Comparison of ENCODE assay signal across 23 mouse cellular contexts in genomic region chr3:95953522-95953921, GRCm38 (mm10). TPM values are rescaled to one million over a fixed set of nuclear protein-coding genes. Genes with fewer than 3 reads are reported as not detected.
DNase-seq lines count a peak whose midpoint lies in the region; ATAC-seq and TF ChIP-seq lines count a peak whose summit lies in the region.
"Had no signal": no experiment of that assay in that cellular context is flagged by ENCODE, and none has a peak within 500 bp of the region (broad histone marks: within the 10 kb centered on the region; RNA-seq: fewer than 3 reads in every experiment).

No protein-coding gene starts in this region.

- H3K9me3 ChIP-seq in forebrain, embryonic 11.5 days (ENCODE audit: control insufficient read depth, low read length) = no peaks in the 10 kb centered on the region; the same call in 1 of the 2 replicates
- H3K9me3 ChIP-seq in forebrain, embryonic 16.5 days (ENCODE audit: control insufficient read depth, low read length) = peaks cover 2% of the 10 kb centered on the region; the same call in 1 of the 2 replicates
- no peaks in the 10 kb centered on the region for H3K9me3 ChIP-seq in hindbrain, postnatal 0 days (ENCODE audit: low read length)
- H3K9me3 ChIP-seq: embryonic facial prominence, embryonic 15.5 days; lung, embryonic 15.5 days; neural tube, embryonic 12.5 days; stomach, embryonic 15.5 days had no signal

- H3K36me3 ChIP-seq in forebrain, embryonic 11.5 days (ENCODE audit: control insufficient read depth, insufficient read depth, low read length) = no peaks in the 10 kb centered on the region; the same call in 1 of the 2 replicates
- no peaks in the 10 kb centered on the region for H3K36me3 ChIP-seq in forebrain, embryonic 16.5 days (ENCODE audit: control insufficient read depth, insufficient read depth)
- H3K36me3 ChIP-seq in hindbrain, postnatal 0 days (ENCODE audit: insufficient read depth, low read length) = no peaks in the 10 kb centered on the region
- H3K36me3 ChIP-seq: lung, embryonic 15.5 days; neural tube, embryonic 12.5 days; stomach, embryonic 15.5 days had no signal

- peak overlapping the region; percentile 55 for H3K27ac ChIP-seq in forebrain, embryonic 11.5 days (ENCODE audit: low read depth, low read length)
- H3K27ac ChIP-seq in forebrain, embryonic 16.5 days (ENCODE audit: low read length) = peak overlapping the region; percentile 31
- peak overlapping the region; percentile 32; the same call in 1 of the 2 replicates for H3K27ac ChIP-seq in hindbrain, postnatal 0 days
- H3K27ac ChIP-seq: embryonic facial prominence, embryonic 15.5 days; lung, embryonic 15.5 days; neural tube, embryonic 12.5 days; stomach, embryonic 15.5 days had no signal

- no peak for TF ChIP-seq CTCF in hindbrain, postnatal 0 days (IDR thresholded peaks at IDR 0.05; ENCODE audit: low read depth)

- no peak overlapping the region for H3K4me2 ChIP-seq in forebrain, embryonic 11.5 days (ENCODE audit: low read depth, low read length, severe bottlenecking)
- H3K4me2 ChIP-seq in forebrain, embryonic 16.5 days (ENCODE audit: low read length) = no peak overlapping the region
- H3K4me2 ChIP-seq in hindbrain, postnatal 0 days (ENCODE audit: low read depth, low read length) = no peak overlapping the region
- H3K4me2 ChIP-seq: embryonic facial prominence, embryonic 15.5 days; liver, embryonic 11.5 days; lung, embryonic 15.5 days; neural tube, embryonic 12.5 days; stomach, embryonic 15.5 days had no signal

- H3K9ac ChIP-seq in forebrain, embryonic 11.5 days (ENCODE audit: low read length) = no peak overlapping the region
- no peak overlapping the region for H3K9ac ChIP-seq in forebrain, embryonic 16.5 days (replicated peaks; ENCODE audit: low read depth, low read length)
- H3K9ac ChIP-seq in hindbrain, postnatal 0 days (replicated peaks; ENCODE audit: low read length) = no peak overlapping the region
- H3K9ac ChIP-seq: embryonic facial prominence, embryonic 15.5 days; lung, embryonic 15.5 days; neural tube, embryonic 12.5 days; stomach, embryonic 15.5 days had no signal

- intact Hi-C loops in left cerebral cortex, postnatal 4 days (cut with DNase I) = no loop called here

- ATAC-seq in forebrain, embryonic 11.5 days (replicated peaks; ENCODE audit: low FRiP score) = no peak
- no peak for ATAC-seq in forebrain, embryonic 16.5 days
- no peak for ATAC-seq in hindbrain, postnatal 0 days
- ATAC-seq: CD4-positive, CD25-positive, alpha-beta regulatory T cell, adult 4 months had no signal

- H3K4me3 ChIP-seq in forebrain, embryonic 11.5 days (ENCODE audit: low read depth, low read length) = no peak overlapping the region
- H3K4me3 ChIP-seq in forebrain, embryonic 16.5 days (replicated peaks; ENCODE audit: low read length) = no peak overlapping the region
- H3K4me3 ChIP-seq in hindbrain, postnatal 0 days (ENCODE audit: low read length) = no peak overlapping the region
- H3K4me3 ChIP-seq: embryonic facial prominence, embryonic 15.5 days; lung, embryonic 15.5 days; neural tube, embryonic 12.5 days; stomach, embryonic 15.5 days had no signal

- WGBS in forebrain, embryonic 11.5 days = 65% methylated on average over 3 of the region's 3 CpGs
- 60% methylated on average over 3 of the region's 3 CpGs for WGBS in forebrain, embryonic 16.5 days
- WGBS in hindbrain, postnatal 0 days = 45% methylated on average over 3 of the region's 3 CpGs

- peaks cover 6% of the 10 kb centered on the region; the same call in 1 of the 2 replicates for H3K4me1 ChIP-seq in forebrain, embryonic 11.5 days (replicated peaks; ENCODE audit: control insufficient read depth, insufficient read depth, low read length)
- H3K4me1 ChIP-seq in forebrain, embryonic 16.5 days (replicated peaks; ENCODE audit: control insufficient read depth, insufficient read depth, low read length) = peaks cover 15% of the 10 kb centered on the region
- H3K4me1 ChIP-seq in hindbrain, postnatal 0 days (ENCODE audit: insufficient read depth, low read length) = no peaks in the 10 kb centered on the region
- H3K4me1 ChIP-seq: neural tube, embryonic 12.5 days; stomach, embryonic 15.5 days had no signal

- H3K27me3 ChIP-seq in forebrain, embryonic 11.5 days (ENCODE audit: control insufficient read depth, insufficient read depth, low read length) = no peaks in the 10 kb centered on the region
- no peaks in the 10 kb centered on the region for H3K27me3 ChIP-seq in forebrain, embryonic 16.5 days (replicated peaks; ENCODE audit: control insufficient read depth, insufficient read depth, low read length)
- H3K27me3 ChIP-seq in hindbrain, postnatal 0 days (ENCODE audit: insufficient read depth, low read length) = no peaks in the 10 kb centered on the region
- H3K27me3 ChIP-seq: embryonic facial prominence, embryonic 15.5 days; lung, embryonic 15.5 days; neural tube, embryonic 12.5 days; stomach, embryonic 15.5 days had no signal

- DNase-seq in left cerebral cortex, postnatal 4 days = peak; percentile 13
- DNase-seq in left cerebral cortex, adult 9 months (ENCODE audit: low spot score in 2 of 2) = no peak
- no peak for DNase-seq in forebrain, embryonic 11.5 days (ENCODE audit: low spot score)
- DNase-seq in hindbrain, postnatal 0 days (ENCODE audit: low spot score) = no peak
- no peak for DNase-seq in spleen, adult 12 weeks (ENCODE audit: low spot score)
- DNase-seq in Muller cell, postnatal 12 days (ENCODE audit: inconsistent ontology term) = no peak
- no peak for DNase-seq in kidney, adult 18-20 months
- DNase-seq: adrenal gland, postnatal 14 days; cerebellum, adult 8-10 months; gastrocnemius, postnatal 14 days; heart, postnatal 36 days; kidney, adult 11 months; kidney, postnatal 14 days; spleen, adult 18-20 months; thymus, postnatal 14 days had no signal

RNA-seq across cellular contexts. Expression of gene Anp32e, which starts 24.5 kb away (rescaled TPM):
- total RNA-seq in left cerebral cortex, postnatal 4 days (2021) = 10 to 100 TPM; 90.4 to 98.0 TPM
- 157 and 167 TPM in 2 replicates for polyA plus RNA-seq in forebrain, embryonic 11.5 days (2014; fragmentation: Nextera tagmentation; extraction: Ambion mirVana)
- polyA plus RNA-seq in forebrain, embryonic 16.5 days (2015; fragmentation: Nextera tagmentation; extraction: Ambion mirVana) = 185 and 205 TPM in 2 replicates
- total RNA-seq in hindbrain, postnatal 0 days (2014; rRNA removed) = 26.2 and 27.5 TPM in 2 replicates
- polyA plus RNA-seq in hindbrain, postnatal 0 days (2015; fragmentation: Nextera tagmentation; extraction: Ambion mirVana) = 127 and 128 TPM in 2 replicates

RNA-seq across cellular contexts. Expression of gene Plekho1, which starts 42.3 kb away (rescaled TPM):
- 10 to 100 TPM; 83.3 to 89.3 TPM for total RNA-seq in left cerebral cortex, postnatal 4 days (2021)
- polyA plus RNA-seq in forebrain, embryonic 11.5 days (2014; fragmentation: Nextera tagmentation; extraction: Ambion mirVana) = 82.5 and 85.6 TPM in 2 replicates
- polyA plus RNA-seq in forebrain, embryonic 16.5 days (2015; fragmentation: Nextera tagmentation; extraction: Ambion mirVana) = 71.4 and 74.9 TPM in 2 replicates
- 45.5 and 57.8 TPM in 2 replicates for total RNA-seq in hindbrain, postnatal 0 days (2014; rRNA removed)
- 37.9 and 39.0 TPM in 2 replicates for polyA plus RNA-seq in hindbrain, postnatal 0 days (2015; fragmentation: Nextera tagmentation; extraction: Ambion mirVana)

RNA-seq across cellular contexts. Expression of gene Car14, which starts 49.0 kb away (rescaled TPM):
- total RNA-seq in left cerebral cortex, postnatal 4 days (2021) = 1 to 10 TPM; 2.4 to 2.5 TPM
- polyA plus RNA-seq in forebrain, embryonic 11.5 days (2014; fragmentation: Nextera tagmentation; extraction: Ambion mirVana) = 49.4 and 53.6 TPM in 2 replicates
- polyA plus RNA-seq in forebrain, embryonic 16.5 days (2015; fragmentation: Nextera tagmentation; extraction: Ambion mirVana) = 9.4 and 10.2 TPM in 2 replicates
- 7.5 and 9.4 TPM in 2 replicates for total RNA-seq in hindbrain, postnatal 0 days (2014; rRNA removed)
- 16.7 and 17.8 TPM in 2 replicates for polyA plus RNA-seq in hindbrain, postnatal 0 days (2015; fragmentation: Nextera tagmentation; extraction: Ambion mirVana)
- total RNA-seq: megakaryocyte-erythroid progenitor cell, adult 5-6 weeks had no signal

RNA-seq across cellular contexts. Expression of gene Aph1a, which starts 59.8 kb away (rescaled TPM):
- 100 to 1,000 TPM in 1 of 2 experiments, 10 to 100 TPM in 1; 91.1 to 101 TPM for total RNA-seq in left cerebral cortex, postnatal 4 days (2021)
- polyA plus RNA-seq in forebrain, embryonic 11.5 days (2014; fragmentation: Nextera tagmentation; extraction: Ambion mirVana) = 29.7 and 33.3 TPM in 2 replicates
- 35.6 and 35.9 TPM in 2 replicates for polyA plus RNA-seq in forebrain, embryonic 16.5 days (2015; fragmentation: Nextera tagmentation; extraction: Ambion mirVana)
- 75.9 and 99.4 TPM in 2 replicates for total RNA-seq in hindbrain, postnatal 0 days (2014; rRNA removed)
- 41.1 and 42.2 TPM in 2 replicates for polyA plus RNA-seq in hindbrain, postnatal 0 days (2015; fragmentation: Nextera tagmentation; extraction: Ambion mirVana)
